Mouse (Mus musculus): ENCODE data around the gene Olfr818. TPM values are rescaled to one million over a fixed set of nuclear protein-coding genes. Genes with fewer than 3 reads are reported as not detected.
A peak's percentile ranks its signal among the peaks of the same experiment; 100 is the strongest.
"Not testable (repeated sequence)": the region's sequence is repeated elsewhere in the genome, so short reads cannot be mapped to it uniquely, and the experiment has no call there.

Gene Olfr818
- not detected in 2 replicates for polyA plus RNA-seq (2014; fragmentation: Nextera tagmentation; extraction: Ambion mirVana)

- H3K4me2 ChIP-seq (ENCODE audit: low read length) = no peak within 1 kb of the TSS
- H3K9me3 ChIP-seq (replicated peaks; ENCODE audit: control insufficient read depth, low read length) = no peaks in the 10 kb centered on the region
- H3K4me1 ChIP-seq (ENCODE audit: control insufficient read depth, insufficient read depth, low read length) = no peaks in the 10 kb centered on the region
- ATAC-seq = no peak
- no peak within 1 kb of the TSS for H3K9ac ChIP-seq (ENCODE audit: low read length)
- DNase-seq (ENCODE audit: low spot score) = no peak
- H3K4me3 ChIP-seq (ENCODE audit: low read depth, low read length) = no peak within 1 kb of the TSS
- WGBS = 93% methylated on average over 2 of the region's 2 CpGs
- H3K27ac ChIP-seq (ENCODE audit: low read depth, low read length) = no peak within 1 kb of the TSS
- no peaks in the 10 kb centered on the region for H3K27me3 ChIP-seq (replicated peaks; ENCODE audit: control insufficient read depth, insufficient read depth, low read length)
- no peaks in the 10 kb centered on the region for H3K36me3 ChIP-seq (ENCODE audit: control insufficient read depth, insufficient read depth, low read length)
Observed at GRCm38 (mm10) chr10:129949000-129949399, at the start of gene Olfr818. Gene Olfr818 (minus strand): TSS chr10:129949100.

GRCm38 (mm10) chr10:129984962-129985361, 36.1 kb upstream of the Olfr818 start, which contains the start of gene Gm10310:
Gene Gm10310 (minus strand): TSS chr10:129985062.
- not testable (repeated sequence) for ATAC-seq; H3K4me1 ChIP-seq (ENCODE audit: control insufficient read depth, insufficient read depth, low read length); DNase-seq (ENCODE audit: low spot score); H3K27ac ChIP-seq (ENCODE audit: low read depth, low read length); H3K9ac ChIP-seq (ENCODE audit: low read length); H3K27me3 ChIP-seq (replicated peaks; ENCODE audit: control insufficient read depth, insufficient read depth, low read length); H3K4me2 ChIP-seq (ENCODE audit: low read length); H3K4me3 ChIP-seq (ENCODE audit: low read depth, low read length); H3K36me3 ChIP-seq (ENCODE audit: control insufficient read depth, insufficient read depth, low read length); H3K9me3 ChIP-seq (replicated peaks; ENCODE audit: control insufficient read depth, low read length)
- WGBS = no CpG with 5 or more reads among the region's 1 CpGs

GRCm38 (mm10) chr10:129981867-129982266, 33.0 kb upstream of the Olfr818 start:
- H3K4me2 ChIP-seq (ENCODE audit: low read length); H3K9me3 ChIP-seq (replicated peaks; ENCODE audit: control insufficient read depth, low read length); DNase-seq (ENCODE audit: low spot score); H3K4me3 ChIP-seq (ENCODE audit: low read depth, low read length); H3K4me1 ChIP-seq (ENCODE audit: control insufficient read depth, insufficient read depth, low read length); H3K9ac ChIP-seq (ENCODE audit: low read length); H3K27me3 ChIP-seq (replicated peaks; ENCODE audit: control insufficient read depth, insufficient read depth, low read length); H3K36me3 ChIP-seq (ENCODE audit: control insufficient read depth, insufficient read depth, low read length); H3K27ac ChIP-seq (ENCODE audit: low read depth, low read length): not testable (repeated sequence)
- no CpG with 5 or more reads among the region's 3 CpGs for WGBS
- peak; percentile 57; the same call in 1 of the 2 replicates for ATAC-seq

- DNase-seq (ENCODE audit: low spot score); H3K4me1 ChIP-seq (ENCODE audit: control insufficient read depth, insufficient read depth, low read length); H3K27ac ChIP-seq (ENCODE audit: low read depth, low read length); H3K9me3 ChIP-seq (replicated peaks; ENCODE audit: control insufficient read depth, low read length); H3K27me3 ChIP-seq (replicated peaks; ENCODE audit: control insufficient read depth, insufficient read depth, low read length); H3K9ac ChIP-seq (ENCODE audit: low read length); H3K4me3 ChIP-seq (ENCODE audit: low read depth, low read length); H3K36me3 ChIP-seq (ENCODE audit: control insufficient read depth, insufficient read depth, low read length); H3K4me2 ChIP-seq (ENCODE audit: low read length); ATAC-seq: not testable (repeated sequence)
- WGBS = no CpG with 5 or more reads among the region's 2 CpGs
Observed at GRCm38 (mm10) chr10:129976040-129976439, 27.1 kb upstream of the Olfr818 start, which contains the start of gene Olfr247. Gene Olfr247 (minus strand): TSS chr10:129976140.

GRCm38 (mm10) chr10:129972994-129973393, 24.1 kb upstream of the Olfr818 start:
- not testable (repeated sequence) for H3K27ac ChIP-seq (ENCODE audit: low read depth, low read length)
- 0 out of 2 replicates have a peak, but pooled peaks have one; percentile 26 for ATAC-seq

GRCm38 (mm10) chr10:129967166-129967565, 18.3 kb upstream of the Olfr818 start, which contains the start of gene Olfr819:
Gene Olfr819 (minus strand): TSS chr10:129967266.
- DNase-seq (ENCODE audit: low spot score); ATAC-seq; H3K27me3 ChIP-seq (replicated peaks; ENCODE audit: control insufficient read depth, insufficient read depth, low read length); H3K9me3 ChIP-seq (replicated peaks; ENCODE audit: control insufficient read depth, low read length); H3K36me3 ChIP-seq (ENCODE audit: control insufficient read depth, insufficient read depth, low read length); H3K4me3 ChIP-seq (ENCODE audit: low read depth, low read length); H3K27ac ChIP-seq (ENCODE audit: low read depth, low read length); H3K4me1 ChIP-seq (ENCODE audit: control insufficient read depth, insufficient read depth, low read length); H3K9ac ChIP-seq (ENCODE audit: low read length); H3K4me2 ChIP-seq (ENCODE audit: low read length): not testable (repeated sequence)
- 94% methylated on average over 2 of the region's 2 CpGs for WGBS

More at GRCm38 (mm10) chr10:129972994-129973393, 24.1 kb upstream of the Olfr818 start:
- H3K36me3 ChIP-seq (ENCODE audit: control insufficient read depth, insufficient read depth, low read length); H3K27me3 ChIP-seq (replicated peaks; ENCODE audit: control insufficient read depth, insufficient read depth, low read length); H3K4me2 ChIP-seq (ENCODE audit: low read length); H3K9ac ChIP-seq (ENCODE audit: low read length); H3K9me3 ChIP-seq (replicated peaks; ENCODE audit: control insufficient read depth, low read length); H3K4me3 ChIP-seq (ENCODE audit: low read depth, low read length); DNase-seq (ENCODE audit: low spot score); H3K4me1 ChIP-seq (ENCODE audit: control insufficient read depth, insufficient read depth, low read length): not testable (repeated sequence)
- no CpG with 5 or more reads among the region's 3 CpGs for WGBS

- not testable (repeated sequence) for ATAC-seq; H3K27me3 ChIP-seq (replicated peaks; ENCODE audit: control insufficient read depth, insufficient read depth, low read length); H3K4me3 ChIP-seq (ENCODE audit: low read depth, low read length); H3K4me2 ChIP-seq (ENCODE audit: low read length); H3K9me3 ChIP-seq (replicated peaks; ENCODE audit: control insufficient read depth, low read length); H3K9ac ChIP-seq (ENCODE audit: low read length); H3K27ac ChIP-seq (ENCODE audit: low read depth, low read length); DNase-seq (ENCODE audit: low spot score); H3K36me3 ChIP-seq (ENCODE audit: control insufficient read depth, insufficient read depth, low read length); H3K4me1 ChIP-seq (ENCODE audit: control insufficient read depth, insufficient read depth, low read length)
- 88% methylated on average over 2 of the region's 3 CpGs for WGBS
Observed at GRCm38 (mm10) chr10:129966232-129966631, 17.3 kb upstream of the Olfr818 start.

GRCm38 (mm10) chr10:129915497-129915896, 33.4 kb downstream of the Olfr818 start, which contains the start of gene Olfr816:
Gene Olfr816 (minus strand): TSS chr10:129915597.
- Histone ChIP-seq H3K9me3 (replicated peaks; ENCODE audit: control insufficient read depth, low read length) (no peaks in the 10 kb centered on the region), H3K27ac (ENCODE audit: low read depth, low read length) (no peak within 1 kb of the TSS), H3K4me1 (ENCODE audit: control insufficient read depth, insufficient read depth, low read length) (no peaks in the 10 kb centered on the region), H3K27me3 (replicated peaks; ENCODE audit: control insufficient read depth, insufficient read depth, low read length) (no peaks in the 10 kb centered on the region), H3K4me2 (ENCODE audit: low read length) (no peak within 1 kb of the TSS), H3K4me3 (ENCODE audit: low read depth, low read length) (no peak within 1 kb of the TSS), H3K36me3 (ENCODE audit: control insufficient read depth, insufficient read depth, low read length) (no peaks in the 10 kb centered on the region), H3K9ac (ENCODE audit: low read length) (no peak within 1 kb of the TSS)
- 76% methylated on average over 1 of the region's 1 CpGs for WGBS
- ATAC-seq = no peak
- no peak for DNase-seq (ENCODE audit: low spot score)

GRCm38 (mm10) chr10:129905767-129906166, 43.1 kb downstream of the Olfr818 start, which contains the start of gene Olfr815:
Gene Olfr815 (minus strand): TSS chr10:129905867.
- no CpG with 5 or more reads among the region's 1 CpGs for WGBS
- not testable (repeated sequence) for H3K9ac ChIP-seq (ENCODE audit: low read length); DNase-seq (ENCODE audit: low spot score); H3K4me3 ChIP-seq (ENCODE audit: low read depth, low read length); H3K4me2 ChIP-seq (ENCODE audit: low read length); H3K4me1 ChIP-seq (ENCODE audit: control insufficient read depth, insufficient read depth, low read length); H3K9me3 ChIP-seq (replicated peaks; ENCODE audit: control insufficient read depth, low read length); H3K27me3 ChIP-seq (replicated peaks; ENCODE audit: control insufficient read depth, insufficient read depth, low read length); H3K36me3 ChIP-seq (ENCODE audit: control insufficient read depth, insufficient read depth, low read length); H3K27ac ChIP-seq (ENCODE audit: low read depth, low read length); ATAC-seq

Measured in forebrain, embryonic 14.5 days (tissue).